Mouse (Mus musculus) layer of hippocampus, postnatal 14 days (tissue): ENCODE measurements around the gene Acsl3. TPM values are rescaled to one million over a fixed set of nuclear protein-coding genes. Genes with fewer than 3 reads are reported as not detected.

Source experiments
- DNase-seq, 2 experiments: peaks; one replicate each; pipeline ENCODE4 v3.0.0; 2021 to 2022; ENCODE audit warnings: low spot score in 2 of 2, mixed read lengths in 1 of 2
- long read RNA-seq, 2 experiments: library from polyadenylated mRNA; stranded (forward); transcript quantifications; one replicate each; pipeline ENCODE4 v2.0.0; 2021
- total RNA-seq, 2 experiments: library from RNA; stranded (reverse); gene quantifications; 2 replicates each; pipeline ENCODE4 v1.2.3; 2021

Gene Acsl3
- total RNA-seq, result 100 to 1,000 TPM; 176 to 182 TPM
- long read RNA-seq, experiment 1, transcript Acsl3-201 (16 exons, 3,950 nt), result minor isoform, 28 of 137 reads
- long read RNA-seq, experiment 1, transcript Acsl3-205 (15 exons, 2,976 nt), result major isoform, 81 of 137 reads
- long read RNA-seq, experiment 1, partial matches to known transcripts, result 10 of 137 reads
- long read RNA-seq, experiment 1, other reads (novel, unspliced or antisense), result 14 of 137 reads
- long read RNA-seq, experiment 2, transcript Acsl3-201 (16 exons, 3,950 nt), result minor isoform, 25 of 119 reads
- long read RNA-seq, experiment 2, transcript Acsl3-205 (15 exons, 2,976 nt), result major isoform, 73 of 119 reads
- long read RNA-seq, experiment 2, partial matches to known transcripts, result 9 of 119 reads
- long read RNA-seq, experiment 2, other reads (novel, unspliced or antisense), result 12 of 119 reads

- DNase-seq, result peak; percentile 95 to 97
These were observed at the start of gene Acsl3, which contains the start of gene Utp14b for GRCm38 (mm10) chr1:78657671-78658440. Gene Acsl3, plus strand, starts transcription at chr1:78657825. Gene Utp14b, plus strand, starts transcription at chr1:78658038.

- DNase-seq, result no peak
These were observed 48.3 kb upstream of the Acsl3 start for GRCm38 (mm10) chr1:78609134-78609907.

- DNase-seq, result no peak
These were observed 46.6 kb upstream of the Acsl3 start for GRCm38 (mm10) chr1:78611039-78611438.

- no peak for DNase-seq
These were observed 44.7 kb upstream of the Acsl3 start for GRCm38 (mm10) chr1:78612959-78613358.

DNA sequence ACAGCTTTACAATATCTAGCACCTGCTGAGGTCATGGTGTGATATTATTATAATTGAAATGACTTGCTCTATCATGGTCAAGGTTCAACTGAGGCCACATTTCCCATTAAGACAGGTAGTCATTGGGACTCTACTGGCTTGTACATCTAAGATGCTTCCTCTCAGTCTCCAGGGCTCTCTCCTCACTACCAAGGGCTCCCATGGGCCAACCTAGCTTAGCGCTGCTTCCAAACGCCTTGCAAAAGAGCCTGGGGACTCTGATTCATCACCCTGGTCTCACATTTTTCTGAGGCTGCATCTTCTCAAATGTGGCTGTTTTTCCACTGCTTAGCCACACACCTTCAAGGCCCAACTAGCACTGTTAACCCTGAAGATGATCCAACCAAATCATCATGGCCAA, 33.3 kb upstream of the Acsl3 start:
- DNase-seq, result no peak

DNA sequence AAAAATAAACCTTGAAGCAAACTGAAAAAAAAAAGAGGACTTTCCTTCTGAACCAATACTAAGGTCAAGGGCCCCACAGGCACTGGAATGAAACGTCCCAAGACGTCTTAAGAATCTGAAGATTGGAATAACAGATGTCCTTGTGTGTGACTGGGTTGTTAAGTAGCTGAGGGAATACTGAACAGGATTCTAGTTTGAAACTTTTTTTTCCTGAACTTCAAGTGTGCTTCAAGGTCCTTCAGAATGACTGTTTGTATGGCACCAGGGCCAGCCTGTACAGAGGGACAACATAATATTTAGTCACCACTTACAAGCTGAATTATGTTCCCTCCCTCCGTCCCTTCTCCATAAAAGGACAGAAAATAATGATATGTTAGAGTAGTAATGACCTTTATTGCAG, 23.1 kb upstream of the Acsl3 start:
- DNase-seq, result no peak

DNA sequence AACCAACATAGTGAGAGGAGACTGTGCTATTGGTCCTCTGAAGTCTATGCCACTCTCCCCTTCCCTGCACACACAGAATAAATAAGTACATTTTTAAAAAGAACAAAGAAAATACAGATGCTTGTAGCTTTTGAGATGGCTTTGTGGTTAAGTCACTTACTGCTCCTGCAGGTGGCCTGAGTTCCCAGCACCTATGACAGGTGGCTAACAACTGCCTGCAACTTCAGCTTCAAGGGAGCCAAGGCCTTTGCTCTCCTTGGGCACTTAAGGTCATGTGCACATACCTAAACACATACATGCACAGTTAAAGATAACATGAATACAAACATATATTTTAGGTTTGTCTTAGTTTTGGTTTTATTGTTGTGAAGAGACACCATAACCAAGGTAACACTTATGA, 16.8 kb upstream of the Acsl3 start:
- no peak for DNase-seq

DNA sequence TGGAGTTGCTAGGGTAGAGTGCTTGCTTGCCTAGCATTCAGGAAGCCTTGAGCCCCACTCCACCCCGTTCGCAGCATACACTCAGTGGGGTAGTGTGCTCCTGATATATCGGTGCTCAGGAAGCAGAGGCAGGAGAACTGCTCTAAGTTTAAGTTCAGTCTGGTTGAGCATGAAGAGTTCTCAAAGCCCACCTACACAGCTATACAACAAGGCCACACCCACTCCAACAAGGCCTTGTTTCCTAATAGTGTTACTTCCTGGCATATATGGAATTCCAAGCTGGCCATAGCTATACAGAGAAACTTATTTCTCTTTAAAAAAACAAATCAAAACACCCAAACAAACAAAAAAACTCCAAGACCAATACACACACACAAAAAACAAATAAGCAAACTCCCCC, 15.8 kb upstream of the Acsl3 start:
- no peak for DNase-seq

DNA sequence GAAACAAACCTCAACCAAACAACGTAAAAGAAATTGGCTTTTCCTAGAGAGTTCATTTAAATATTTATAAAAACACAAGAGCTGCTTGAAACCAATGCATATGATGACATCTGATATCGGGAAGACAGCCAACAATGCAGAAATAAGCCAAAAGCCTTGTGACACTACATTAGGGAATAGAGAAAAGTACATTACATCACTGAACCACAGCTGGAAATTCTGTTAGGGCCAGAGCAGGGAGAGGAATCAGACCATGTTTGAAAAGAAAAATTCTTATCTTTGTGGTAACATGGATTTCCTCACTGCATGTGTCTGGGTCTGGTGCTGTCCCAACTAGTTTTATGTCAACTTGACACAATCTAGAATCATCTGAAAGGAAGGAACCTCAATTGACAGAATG, 15.4 kb upstream of the Acsl3 start:
- DNase-seq, result no peak

DNA sequence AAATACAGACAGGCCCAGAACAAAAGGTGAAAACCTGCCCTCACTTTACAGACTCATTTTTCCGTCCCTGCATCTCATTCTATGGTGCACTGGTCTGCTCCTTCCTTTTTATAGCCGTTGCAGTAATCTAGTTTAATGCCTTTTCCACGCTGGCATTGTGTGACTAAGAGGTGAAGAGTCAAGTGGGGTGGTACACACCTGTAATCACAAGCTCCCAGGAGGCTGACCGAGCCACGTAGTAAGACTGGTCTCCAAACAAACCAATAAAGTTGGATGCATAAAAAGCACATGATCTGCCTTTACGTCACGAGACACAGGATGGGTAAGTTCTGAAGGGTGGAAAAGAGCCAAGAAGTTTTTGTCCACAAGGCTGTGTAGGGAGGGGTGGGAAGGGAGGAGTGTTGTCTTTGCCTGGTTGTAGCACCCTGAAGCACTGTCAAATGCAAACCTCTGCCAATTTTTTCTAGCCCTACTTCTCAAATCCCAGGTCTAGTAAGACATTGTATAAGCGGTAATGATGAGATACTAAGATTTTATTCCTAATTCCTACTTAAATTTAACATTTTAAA, 10.2 kb upstream of the Acsl3 start:
- no peak for DNase-seq

GRCm38 (mm10) chr1:78649269-78650061, 8.2 kb upstream of the Acsl3 start:
- no peak for DNase-seq

- no peak for DNase-seq
These were observed 1.2 kb upstream of the Acsl3 start for GRCm38 (mm10) chr1:78656472-78656871.

GRCm38 (mm10) chr1:78657021-78657629, 500 bp upstream of the Acsl3 start:
- DNase-seq, result no peak

GRCm38 (mm10) chr1:78658441-78659269, 1.0 kb downstream of the Acsl3 start:
- peak in 1 of 2 experiments; percentile 9 for DNase-seq

- no peak for DNase-seq
These were observed 1.7 kb downstream of the Acsl3 start for GRCm38 (mm10) chr1:78659270-78659823.

DNA sequence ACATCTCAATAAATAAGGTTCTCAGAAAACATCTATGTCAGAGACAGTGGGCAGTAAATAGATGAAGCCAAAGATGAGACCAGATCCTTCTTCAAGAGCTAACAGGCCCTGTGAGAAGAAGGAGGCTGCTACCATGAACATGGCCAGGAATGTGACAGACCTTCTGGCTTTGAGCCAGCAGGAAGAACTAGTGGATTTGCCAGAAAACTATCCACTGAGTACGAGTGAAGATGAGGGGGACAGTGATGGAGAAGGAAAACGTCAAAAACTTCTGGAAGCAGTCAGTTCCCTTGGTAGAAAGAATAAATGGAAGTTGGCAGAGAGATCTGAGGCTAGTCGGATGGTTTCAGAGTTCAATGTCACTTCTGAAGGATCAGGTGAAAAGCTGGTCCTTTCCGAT, 6.7 kb downstream of the Acsl3 start:
- no peak for DNase-seq

GRCm38 (mm10) chr1:78665954-78666499, 8.4 kb downstream of the Acsl3 start:
- DNase-seq, result no peak

DNA sequence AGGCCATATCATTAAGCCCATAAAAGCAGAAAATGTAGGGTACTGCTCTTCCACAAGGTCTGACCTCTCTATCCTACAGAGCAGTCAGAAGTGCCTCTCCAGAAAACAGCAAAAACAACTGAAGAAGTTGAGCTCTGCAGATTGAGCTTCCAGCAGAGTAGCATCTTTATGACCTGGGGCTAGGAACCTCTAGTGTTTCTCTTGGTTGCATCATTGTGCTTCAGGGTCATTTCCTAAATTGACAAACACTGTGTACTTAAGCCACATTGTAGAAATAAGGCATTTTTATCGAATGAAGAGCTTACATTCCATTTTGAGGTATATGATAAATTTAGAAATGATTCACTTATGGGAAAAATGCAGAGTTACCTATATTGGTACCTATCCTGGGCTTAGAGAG, 9.0 kb downstream of the Acsl3 start:
- DNase-seq, result no peak
